Mouse (Mus musculus) cerebellum, adult 2 months (tissue): Measurements from ENCODE around the gene 4921507P07Rik.

Experiments
- CTCF ChIP-seq: fragments of 200-500 bp; IDR thresholded peaks from 2 replicates; pipeline ENCODE4 v1.5.1; 2011; ENCODE audit warnings: low read depth, mild to moderate bottlenecking, control low read depth, low read length, moderate library complexity, borderline replicate concordance; ENCODE audit not compliant: insufficient read depth
- POLR2A ChIP-seq: fragments of 200-500 bp; IDR thresholded peaks from 2 replicates; pipeline ENCODE4 v1.6.1; 2011; ENCODE audit warnings: low read length, control low read depth, borderline replicate concordance; ENCODE audit not compliant: insufficient read depth

DNA sequence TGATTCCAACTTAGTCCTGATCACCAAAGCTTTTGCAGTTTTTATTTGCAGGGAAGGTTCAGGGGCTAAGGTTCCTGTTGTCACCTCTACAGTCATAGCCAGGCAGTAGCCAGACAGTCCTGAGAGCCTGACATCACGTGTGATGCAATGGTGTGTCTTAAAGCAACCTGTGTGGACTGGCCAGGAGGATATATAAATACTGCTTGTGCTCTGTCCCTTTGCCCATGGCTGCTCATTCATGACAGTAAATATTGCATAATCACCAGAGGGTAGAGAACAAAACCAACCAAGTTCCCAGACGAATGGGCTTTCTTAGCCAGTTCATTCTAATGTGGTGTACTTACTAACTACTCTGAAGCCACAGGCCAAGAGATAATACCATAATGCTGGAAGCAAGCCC is 9.0 kb downstream of the 4921507P07Rik start:
- no peak for TF ChIP-seq CTCF
- no peak for TF ChIP-seq POLR2A
